Mouse (Mus musculus): ENCODE measurements around the gene Mafb. TPM values are rescaled to one million over a fixed set of nuclear protein-coding genes. Genes with fewer than 3 reads are reported as not detected.

Mafb gene
- polyA plus RNA-seq, 1 experiment from 2014 or later = 30.8 TPM

DNA sequence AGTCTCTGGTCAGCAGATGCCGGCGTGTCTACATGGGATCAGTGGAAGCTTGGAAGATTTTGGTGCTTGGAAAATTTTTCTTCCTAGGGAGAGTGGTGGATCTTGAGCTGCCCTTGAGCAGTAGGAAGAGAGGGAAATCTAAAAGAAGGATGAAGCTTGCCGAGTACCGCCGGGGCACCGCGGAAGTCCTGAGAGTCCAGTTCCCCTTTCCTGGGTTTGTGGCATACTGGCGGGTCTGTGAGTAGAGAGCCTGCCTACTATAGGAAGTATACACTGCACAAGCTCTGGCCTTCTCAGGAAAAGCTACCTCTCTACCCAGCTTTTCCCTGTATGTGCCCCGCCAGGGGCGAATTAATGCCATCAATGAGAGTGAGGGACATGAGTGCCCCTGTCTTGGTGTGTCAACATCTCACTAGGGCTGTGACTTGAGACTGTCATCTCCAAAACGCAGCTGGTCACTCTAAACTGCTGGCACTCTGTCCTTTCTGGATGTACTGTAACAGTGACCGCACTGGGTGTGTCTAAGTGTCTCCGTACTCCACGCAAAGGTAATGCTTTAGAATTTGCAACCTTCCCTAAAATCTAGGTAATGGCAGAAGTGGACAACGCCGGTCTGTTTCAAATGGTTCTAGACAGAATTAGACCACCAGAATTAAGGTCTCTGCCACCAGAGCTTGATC lies 5.3 kb downstream of the Mafb start:
- 0 out of 2 replicates have a peak overlapping the region, but pooled peaks have one; percentile 4 for H3K4me2 ChIP-seq
- 15% methylated on average over 16 of the region's 16 CpGs for WGBS
- peaks cover 20% of the 10 kb centered on the region for H3K4me1 ChIP-seq (replicated peaks)
- H3K27ac ChIP-seq (replicated peaks) = no peak overlapping the region
- H3K9me3 ChIP-seq = no peaks in the 10 kb centered on the region
- H3K4me3 ChIP-seq = no peak overlapping the region
- no peaks in the 10 kb centered on the region for H3K36me3 ChIP-seq
- H3K9ac ChIP-seq = no peak overlapping the region
- peaks cover 62% of the 10 kb centered on the region for H3K27me3 ChIP-seq
- no peak for ATAC-seq (ENCODE audit: low FRiP score, low read depth)

- Histone ChIP-seq H3K27ac (replicated peaks) (no peak overlapping the region), H3K4me1 (replicated peaks) (peaks cover 9% of the 10 kb centered on the region), H3K9ac (no peak overlapping the region), H3K27me3 (peaks cover 60% of the 10 kb centered on the region), H3K36me3 (no peaks in the 10 kb centered on the region), H3K4me2 (0 out of 2 replicates have a peak overlapping the region, but pooled peaks have one; percentile 4), H3K9me3 (no peaks in the 10 kb centered on the region), H3K4me3 (no peak overlapping the region)
- 11% methylated on average over 8 of the region's 8 CpGs for WGBS
- no peak for ATAC-seq (ENCODE audit: low FRiP score, low read depth)
Observed at GRCm38 (mm10) chr2:160360234-160360874, 6.5 kb downstream of the Mafb start.

GRCm38 (mm10) chr2:160358896-160359295 lies 8.0 kb downstream of the Mafb start:
- Histone ChIP-seq H3K4me3 (no peak overlapping the region), H3K4me1 (replicated peaks) (0 out of 2 replicates have a peak, but pooled peaks cover 5% of the 10 kb centered on the region), H3K9me3 (no peaks in the 10 kb centered on the region), H3K27ac (replicated peaks) (no peak overlapping the region), H3K36me3 (no peaks in the 10 kb centered on the region), H3K9ac (no peak overlapping the region), H3K27me3 (peaks cover 59% of the 10 kb centered on the region), H3K4me2 (no peak overlapping the region)
- WGBS = 8% methylated on average over 4 of the region's 4 CpGs
- no peak for ATAC-seq (ENCODE audit: low FRiP score, low read depth)

- Histone ChIP-seq H3K27ac (replicated peaks) (no peak overlapping the region), H3K4me1 (replicated peaks) (0 out of 2 replicates have a peak, but pooled peaks cover 5% of the 10 kb centered on the region), H3K4me2 (no peak overlapping the region), H3K9me3 (no peaks in the 10 kb centered on the region), H3K4me3 (no peak overlapping the region), H3K9ac (no peak overlapping the region), H3K36me3 (no peaks in the 10 kb centered on the region), H3K27me3 (peaks cover 50% of the 10 kb centered on the region)
- 39% methylated on average over 4 of the region's 4 CpGs for WGBS
- ATAC-seq (ENCODE audit: low FRiP score, low read depth) = no peak
Observed at GRCm38 (mm10) chr2:160357442-160357841, 9.4 kb downstream of the Mafb start.

GRCm38 (mm10) chr2:160356132-160356531 lies 10.7 kb downstream of the Mafb start:
- H3K4me2 ChIP-seq = no peak overlapping the region
- WGBS = 47% methylated on average over 5 of the region's 5 CpGs
- H3K27me3 ChIP-seq = peaks cover 39% of the 10 kb centered on the region
- no peak for ATAC-seq (ENCODE audit: low FRiP score, low read depth)
- H3K36me3 ChIP-seq = no peaks in the 10 kb centered on the region
- H3K9me3 ChIP-seq = no peaks in the 10 kb centered on the region
- H3K4me1 ChIP-seq (replicated peaks) = 0 out of 2 replicates have a peak, but pooled peaks cover 5% of the 10 kb centered on the region
- no peak overlapping the region for H3K4me3 ChIP-seq
- H3K9ac ChIP-seq = no peak overlapping the region
- H3K27ac ChIP-seq (replicated peaks) = no peak overlapping the region

DNA sequence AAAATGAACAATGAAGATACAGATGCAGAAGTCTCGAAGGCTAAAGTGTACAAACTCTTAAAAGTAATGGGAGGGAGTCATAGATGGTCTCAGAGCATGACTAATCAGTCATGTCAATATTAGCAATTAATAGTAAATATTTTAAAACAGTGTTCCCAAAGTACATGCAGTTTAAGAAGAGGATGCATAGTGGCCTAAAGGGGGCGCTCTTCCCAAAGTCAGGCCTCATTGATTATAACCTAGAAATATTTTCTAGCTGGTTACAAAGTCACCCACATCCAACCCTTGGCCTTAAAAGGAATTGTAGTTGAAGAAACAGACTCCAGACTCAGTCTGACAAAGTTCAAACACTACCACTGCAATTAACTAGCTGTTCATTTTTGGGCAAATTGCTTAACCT lies 12.5 kb downstream of the Mafb start:
- H3K4me2 ChIP-seq = no peak overlapping the region

DNA sequence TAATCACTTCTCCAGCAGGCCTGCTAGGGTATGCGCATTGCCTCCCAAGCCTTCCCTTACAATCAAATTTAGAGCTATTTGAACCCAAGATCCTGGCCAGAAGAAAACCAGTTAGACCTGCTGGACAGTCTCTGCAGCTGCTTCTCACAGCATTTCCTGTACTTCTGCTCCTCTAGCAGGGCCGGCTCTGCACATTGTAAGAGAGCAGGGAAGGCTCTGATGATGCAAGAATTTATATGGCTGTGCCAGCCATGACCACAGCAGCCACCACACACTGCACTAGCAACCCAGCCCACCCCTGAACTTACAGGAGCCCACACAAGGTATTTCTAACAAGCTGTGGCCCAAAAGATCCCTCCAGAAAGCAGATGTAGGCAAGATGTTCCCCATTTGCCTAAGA lies 13.3 kb downstream of the Mafb start:
- H3K9me3 ChIP-seq = no peaks in the 10 kb centered on the region
- no peak overlapping the region for H3K27ac ChIP-seq (replicated peaks)
- peaks cover 21% of the 10 kb centered on the region for H3K27me3 ChIP-seq
- H3K36me3 ChIP-seq = no peaks in the 10 kb centered on the region
- 76% methylated on average over 2 of the region's 2 CpGs for WGBS
- no peaks in the 10 kb centered on the region for H3K4me1 ChIP-seq (replicated peaks)
- no peak overlapping the region for H3K4me3 ChIP-seq
- H3K9ac ChIP-seq = no peak overlapping the region
- ATAC-seq (ENCODE audit: low FRiP score, low read depth) = no peak
- no peak overlapping the region for H3K4me2 ChIP-seq

More for the DNA sequence above, 12.5 kb downstream of the Mafb start:
- Histone ChIP-seq H3K4me1 (replicated peaks) (0 out of 2 replicates have a peak, but pooled peaks cover 5% of the 10 kb centered on the region), H3K27ac (replicated peaks) (no peak overlapping the region), H3K4me3 (no peak overlapping the region), H3K36me3 (no peaks in the 10 kb centered on the region), H3K27me3 (peaks cover 28% of the 10 kb centered on the region), H3K9me3 (no peaks in the 10 kb centered on the region), H3K9ac (no peak overlapping the region)
- 66% methylated on average over 2 of the region's 2 CpGs for WGBS
- ATAC-seq (ENCODE audit: low FRiP score, low read depth) = no peak

DNA sequence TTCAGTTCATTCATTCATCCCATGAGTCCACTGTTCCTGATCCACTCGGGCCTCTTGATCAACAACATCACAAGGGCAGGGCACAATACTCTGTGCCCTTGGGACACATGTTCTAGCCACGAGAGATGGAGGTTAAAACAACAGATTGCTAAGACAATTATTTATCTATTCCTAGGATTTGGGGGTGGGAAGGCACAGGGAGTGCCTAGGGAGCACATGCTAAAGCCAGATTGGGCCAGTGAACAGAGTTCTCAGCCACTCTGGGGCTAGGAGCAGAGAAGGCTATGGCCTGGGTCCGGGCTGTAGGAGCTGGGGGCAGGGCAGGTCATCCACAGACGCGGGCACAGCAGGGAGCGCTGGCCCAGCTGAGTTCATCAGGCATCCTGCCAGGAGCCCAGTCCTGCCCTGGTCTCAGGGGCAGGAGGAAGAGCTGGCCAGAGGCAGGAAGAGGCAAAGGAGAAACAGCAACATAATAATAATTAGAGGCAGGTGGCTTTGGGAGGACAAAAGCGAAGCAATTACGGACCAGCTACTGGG lies 15.8 kb downstream of the Mafb start:
- ATAC-seq (ENCODE audit: low FRiP score, low read depth) = no peak
- H3K27ac ChIP-seq (replicated peaks) = no peak overlapping the region
- 28% methylated on average over 8 of the region's 8 CpGs for WGBS
- H3K9me3 ChIP-seq = no peaks in the 10 kb centered on the region
- H3K4me3 ChIP-seq = no peak overlapping the region
- H3K4me1 ChIP-seq (replicated peaks) = no peaks in the 10 kb centered on the region
- H3K4me2 ChIP-seq = no peak overlapping the region
- no peaks in the 10 kb centered on the region for H3K36me3 ChIP-seq
- H3K9ac ChIP-seq = no peak overlapping the region
- peaks cover 4% of the 10 kb centered on the region; the same call in 1 of the 2 replicates for H3K27me3 ChIP-seq

- Histone ChIP-seq H3K4me2 (no peak overlapping the region), H3K4me3 (no peak overlapping the region), H3K9me3 (no peaks in the 10 kb centered on the region), H3K36me3 (no peaks in the 10 kb centered on the region), H3K4me1 (replicated peaks) (no peaks in the 10 kb centered on the region), H3K9ac (no peak overlapping the region), H3K27ac (replicated peaks) (no peak overlapping the region), H3K27me3 (peaks cover 4% of the 10 kb centered on the region; the same call in 1 of the 2 replicates)
- 78% methylated on average over 4 of the region's 4 CpGs for WGBS
- no peak for ATAC-seq (ENCODE audit: low FRiP score, low read depth)
Observed at GRCm38 (mm10) chr2:160349578-160349977, 17.3 kb downstream of the Mafb start.

GRCm38 (mm10) chr2:160348796-160349195 lies 18.1 kb downstream of the Mafb start:
- Histone ChIP-seq H3K27ac (replicated peaks) (no peak overlapping the region), H3K27me3 (peaks cover 4% of the 10 kb centered on the region; the same call in 1 of the 2 replicates), H3K4me3 (no peak overlapping the region), H3K36me3 (no peaks in the 10 kb centered on the region), H3K4me1 (replicated peaks) (no peaks in the 10 kb centered on the region), H3K4me2 (no peak overlapping the region), H3K9me3 (no peaks in the 10 kb centered on the region), H3K9ac (no peak overlapping the region)
- 40% methylated on average over 7 of the region's 7 CpGs for WGBS
- no peak for ATAC-seq (ENCODE audit: low FRiP score, low read depth)

GRCm38 (mm10) chr2:160348072-160348604 lies 18.7 kb downstream of the Mafb start:
- no peak overlapping the region for H3K27ac ChIP-seq (replicated peaks)
- H3K4me2 ChIP-seq = no peak overlapping the region
- no peak overlapping the region for H3K9ac ChIP-seq
- no peak for ATAC-seq (ENCODE audit: low FRiP score, low read depth)
- no peaks in the 10 kb centered on the region for H3K36me3 ChIP-seq
- 65% methylated on average over 4 of the region's 4 CpGs for WGBS
- no peaks in the 10 kb centered on the region for H3K4me1 ChIP-seq (replicated peaks)
- no peaks in the 10 kb centered on the region for H3K9me3 ChIP-seq
- peaks cover 3% of the 10 kb centered on the region; the same call in 1 of the 2 replicates for H3K27me3 ChIP-seq
- H3K4me3 ChIP-seq = no peak overlapping the region

- no peak overlapping the region for H3K4me3 ChIP-seq
- H3K27me3 ChIP-seq = 0 out of 2 replicates have a peak, but pooled peaks cover 2% of the 10 kb centered on the region
- H3K36me3 ChIP-seq = no peaks in the 10 kb centered on the region
- H3K9ac ChIP-seq = no peak overlapping the region
- ATAC-seq (ENCODE audit: low FRiP score, low read depth) = no peak
- H3K4me1 ChIP-seq (replicated peaks) = no peaks in the 10 kb centered on the region
- no peaks in the 10 kb centered on the region for H3K9me3 ChIP-seq
- H3K4me2 ChIP-seq = no peak overlapping the region
- H3K27ac ChIP-seq (replicated peaks) = no peak overlapping the region
Observed at GRCm38 (mm10) chr2:160345644-160346043, 21.2 kb downstream of the Mafb start.
